Mouse (Mus musculus) thymus, postnatal 25 days (tissue): ENCODE results near the gene Hapln2.

ENCODE experiments used
- DNase-seq: peaks from one replicate; pipeline ENCODE4 v3.0.0; 2022

Hapln2 gene

GRCm38 (mm10) chr3:88027434-88028186 lies at the start of gene Hapln2:
Gene Hapln2 (minus strand): TSS chr3:88027583.
- DNase-seq, result peak; percentile 9

DNA sequence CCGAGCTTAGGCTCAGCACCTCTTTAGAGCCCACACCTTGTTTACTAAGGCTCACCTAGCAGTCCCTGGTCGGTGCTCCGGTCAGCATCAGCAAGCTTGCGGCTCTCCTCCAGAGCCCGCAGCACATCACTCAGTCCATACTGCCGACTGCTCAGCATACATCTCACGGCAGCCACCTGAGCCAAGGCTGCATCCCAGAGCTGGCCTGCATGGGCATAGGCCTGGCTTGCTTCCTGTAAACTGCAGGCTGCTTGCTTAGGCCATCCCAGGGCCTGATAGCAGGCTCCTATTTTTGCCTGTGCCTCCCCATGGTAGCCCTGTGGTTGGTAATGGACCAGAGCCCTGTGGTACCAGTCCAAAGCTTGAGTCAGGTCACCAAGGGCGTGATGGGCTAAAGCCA lies 47.4 kb upstream of the Hapln2 start:
- DNase-seq, result no peak

DNA sequence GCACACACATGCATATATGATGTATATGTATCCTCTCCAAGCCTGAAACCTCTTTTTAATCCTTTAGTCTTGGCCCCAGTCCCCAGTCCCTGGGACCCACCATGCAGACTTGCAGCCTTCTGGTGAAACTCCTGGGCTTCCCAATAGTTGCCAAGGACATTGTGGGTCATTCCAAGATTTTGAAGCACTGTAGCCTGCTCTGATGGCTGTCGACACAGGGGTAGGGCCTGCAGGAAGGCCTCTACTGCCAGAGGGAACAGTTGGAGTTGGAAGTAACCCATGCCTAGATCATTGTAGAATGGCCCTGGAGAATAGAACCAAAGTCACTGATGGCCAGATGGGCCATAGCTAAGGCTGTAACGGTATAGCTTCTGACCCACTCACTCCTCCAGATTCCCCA lies 47.0 kb upstream of the Hapln2 start:
- no peak for DNase-seq

- no peak for DNase-seq
These were observed 46.2 kb upstream of the Hapln2 start for GRCm38 (mm10) chr3:88073631-88074030.

- peak; percentile 86 for DNase-seq
These were observed 44.4 kb upstream of the Hapln2 start for GRCm38 (mm10) chr3:88071783-88072182.

- no peak for DNase-seq
These were observed 41.0 kb upstream of the Hapln2 start for GRCm38 (mm10) chr3:88068386-88068785.

DNA sequence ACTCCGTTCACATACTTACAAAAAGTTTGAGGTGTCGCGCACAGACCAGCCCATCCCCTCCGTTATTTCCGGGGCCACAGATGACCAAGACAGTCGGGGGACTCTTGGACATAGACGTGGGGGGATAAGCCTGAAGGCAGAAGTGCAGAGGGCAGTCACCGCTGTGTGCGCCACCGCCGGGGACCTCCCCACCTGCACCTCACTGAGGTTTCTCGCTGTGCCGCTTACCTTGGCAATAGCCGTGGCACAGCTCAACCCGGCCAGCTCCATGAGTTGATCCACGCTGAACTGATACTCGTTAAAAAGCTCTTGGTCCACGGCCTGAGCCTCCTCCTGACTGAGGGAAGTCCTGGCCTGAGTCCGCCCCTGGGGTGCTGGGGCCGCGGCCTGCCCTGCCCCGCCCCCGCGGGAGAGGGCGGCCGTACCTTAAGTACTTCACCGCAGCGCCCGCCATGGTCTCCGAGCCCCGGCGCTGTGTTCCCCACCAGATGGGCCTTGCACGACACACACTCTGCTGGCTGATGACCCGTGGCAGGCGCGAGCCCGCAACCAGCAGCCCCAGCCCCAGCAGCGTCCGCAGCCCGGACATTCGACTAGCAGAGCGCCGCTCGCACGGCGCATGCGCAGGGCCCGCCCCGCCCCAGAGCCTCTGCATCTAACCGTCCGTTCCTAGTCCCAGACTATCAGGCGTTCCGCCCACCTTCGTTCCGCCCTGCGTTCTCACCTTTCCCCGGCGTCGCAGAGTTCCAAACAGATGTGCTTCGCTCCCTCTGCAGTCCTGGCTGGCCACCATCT lies 30.7 kb upstream of the Hapln2 start, which contains the start of gene Naxe:
TSS of gene Naxe (minus strand) at position 594 of the 795 bp plus-strand sequence.
- DNase-seq, result peak; percentile 84

GRCm38 (mm10) chr3:88057030-88057429 lies 29.6 kb upstream of the Hapln2 start:
- DNase-seq, result no peak

DNA sequence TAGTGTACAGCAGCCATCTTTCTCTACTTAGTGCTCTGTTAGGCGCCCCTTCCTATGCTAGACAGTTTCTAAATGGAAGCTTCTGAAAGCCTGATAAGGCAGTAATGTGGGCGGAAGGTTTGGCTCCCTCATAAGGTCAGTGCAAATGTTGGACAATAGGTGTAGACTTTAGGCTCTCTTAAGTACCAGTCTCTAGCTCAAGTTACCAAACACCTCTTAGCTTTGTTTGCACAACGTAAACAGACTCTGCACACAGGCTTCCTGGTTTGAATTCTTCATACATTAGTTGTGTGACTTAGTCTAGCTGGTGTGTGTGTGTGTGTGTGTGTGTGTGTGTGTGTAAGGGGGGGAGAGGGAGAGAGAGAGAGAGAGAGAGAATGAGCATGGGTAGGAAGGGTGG lies 22.1 kb upstream of the Hapln2 start:
- no peak for DNase-seq

GRCm38 (mm10) chr3:88042661-88043421 lies 15.5 kb upstream of the Hapln2 start, which contains the start of gene Gpatch4:
Gene Gpatch4 (plus strand): TSS chr3:88043108.
- peak; percentile 81 for DNase-seq

GRCm38 (mm10) chr3:88035561-88036293 lies 8.3 kb upstream of the Hapln2 start:
- DNase-seq, result no peak

GRCm38 (mm10) chr3:88033506-88033905 lies 6.1 kb upstream of the Hapln2 start:
- DNase-seq, result no peak

DNA sequence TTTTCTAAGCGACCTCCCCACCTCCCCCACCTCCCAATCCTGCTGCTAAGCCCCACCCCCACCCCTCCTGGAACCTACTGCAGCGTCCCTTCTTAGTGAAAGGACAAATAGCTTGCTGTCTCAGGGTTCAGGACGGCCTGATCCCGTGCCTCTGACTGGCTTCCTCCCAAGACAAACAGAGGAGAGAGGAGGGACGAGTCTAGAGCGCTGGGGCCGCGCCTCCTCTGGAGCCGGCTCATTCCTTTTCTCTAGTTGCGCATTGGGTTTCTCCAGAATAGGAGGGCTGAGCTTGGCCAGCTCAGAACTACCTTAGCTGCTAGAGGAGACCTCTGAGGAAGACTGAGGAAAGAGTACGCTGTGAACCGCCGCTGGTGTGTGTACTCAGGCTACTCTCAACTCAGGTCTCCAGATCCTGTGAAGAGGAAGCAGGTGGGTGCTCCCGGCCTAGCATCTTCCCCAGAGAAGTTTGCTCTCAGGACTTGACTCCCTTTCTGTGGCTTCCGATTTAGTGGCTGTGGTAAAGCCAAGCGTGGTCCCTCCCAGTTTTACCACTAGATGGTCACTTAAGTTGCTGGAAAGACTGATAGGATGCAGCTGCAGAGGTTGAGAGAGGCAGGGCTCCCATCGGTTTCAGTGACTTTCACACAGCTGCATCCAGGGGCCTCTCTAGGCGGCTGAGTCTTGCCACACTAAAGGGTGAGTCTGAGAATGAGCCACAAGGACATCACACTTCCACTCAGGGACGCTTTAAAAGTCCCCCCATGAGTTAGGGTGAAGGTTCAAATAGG lies 3.4 kb upstream of the Hapln2 start:
- DNase-seq, result no peak

GRCm38 (mm10) chr3:88026823-88027222 lies 560 bp downstream of the Hapln2 start:
- DNase-seq, result no peak

- DNase-seq, result no peak
These were observed 4.0 kb downstream of the Hapln2 start for GRCm38 (mm10) chr3:88023192-88024074.

- DNase-seq, result peak; percentile 74
These were observed 4.8 kb downstream of the Hapln2 start for GRCm38 (mm10) chr3:88022322-88023191.

DNA sequence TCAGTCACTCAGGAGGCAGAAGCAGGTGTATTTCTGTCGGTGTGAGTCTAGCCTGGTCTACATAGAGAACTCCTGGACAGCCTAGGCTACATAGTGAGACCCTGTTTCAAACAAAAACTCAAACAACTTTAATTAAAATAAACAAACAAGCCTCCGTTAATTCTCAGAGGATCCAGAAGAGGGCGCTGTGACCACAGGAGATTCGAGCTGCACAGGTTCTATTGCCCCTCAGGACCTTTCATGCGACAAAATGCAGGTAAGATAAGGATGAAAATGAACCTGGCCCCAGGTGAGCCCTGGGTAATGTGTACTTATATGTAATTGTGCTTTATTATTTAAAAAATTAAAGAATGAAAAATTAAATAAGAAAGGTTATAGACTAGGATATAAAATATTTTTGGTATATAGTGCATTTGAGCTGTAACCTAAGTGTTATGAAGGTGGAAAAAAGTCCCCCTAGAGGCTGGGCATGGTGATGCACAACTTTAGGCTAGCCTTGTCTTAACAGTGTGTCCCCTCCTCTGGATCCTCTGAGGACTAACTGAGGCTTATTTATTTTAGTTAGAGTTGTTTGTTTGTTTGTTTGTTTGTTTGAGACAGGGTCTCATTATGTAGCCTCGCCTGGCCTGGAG lies 16.6 kb downstream of the Hapln2 start:
- DNase-seq, result peak; percentile 34

GRCm38 (mm10) chr3:88005822-88006786 lies 21.3 kb downstream of the Hapln2 start:
- no peak for DNase-seq
